Mouse (Mus musculus) kidney, adult 2 months (tissue): ENCODE data around the gene Gpr68.

Experiments
- CTCF ChIP-seq: fragments of 200-500 bp; conservative IDR thresholded peaks from 2 replicates; pipeline ENCODE4 v1.5.1; 2011; ENCODE audit warnings: low read depth, mild to moderate bottlenecking, control low read depth, low read length, moderate library complexity, mixed read lengths; ENCODE audit not compliant: insufficient read depth, insufficient read length
- POLR2A ChIP-seq: fragments of 200-500 bp; IDR thresholded peaks from one replicate; pipeline ENCODE4 v1.6.1; 2011; ENCODE audit warnings: low read depth, low read length, control low read depth

GRCm38 (mm10) chr12:100948021-100948420 is 40.0 kb upstream of the Gpr68 start:
- TF ChIP-seq CTCF (no peak), POLR2A (no peak)
